Comparison of ENCODE assay signal across 14 mouse cellular contexts in genomic region chr8:107719656-107720055, GRCm38 (mm10).
DNase-seq lines count a peak whose midpoint lies in the region; ATAC-seq and TF ChIP-seq lines count a peak whose summit lies in the region.
"Had no signal": no experiment of that assay in that cellular context is flagged by ENCODE, and none has a peak within 500 bp of the region (broad histone marks: within the 10 kb centered on the region; RNA-seq: fewer than 3 reads in every experiment).

No protein-coding gene starts in this region.

- ATAC-seq in lung, postnatal 0 days: no peak
- peak; percentile 47; the same call in 1 of the 2 replicates for ATAC-seq in common myeloid progenitor, adult 5-6 weeks (replicated peaks; ENCODE audit: low read depth, poor library complexity, severe bottlenecking)
- ATAC-seq: forebrain, embryonic 14.5 days had no signal

- intact Hi-C loops in heart, adult 2 months (cut with DNase I): no loop called here
- intact Hi-C loops in heart, postnatal 25 days (cut with DNase I): no loop called here

- no peak overlapping the region for H3K4me2 ChIP-seq in lung, postnatal 0 days (replicated peaks; ENCODE audit: low read depth, low read length)
- H3K4me2 ChIP-seq: heart, embryonic 13.5 days; hindbrain, embryonic 14.5 days; lung, embryonic 15.5 days; midbrain, embryonic 11.5 days had no signal

- no peak overlapping the region for H3K9ac ChIP-seq in heart, adult 2 months (ENCODE audit: low read depth, low read length)
- no peak overlapping the region for H3K9ac ChIP-seq in lung, postnatal 0 days (replicated peaks; ENCODE audit: low read depth)
- H3K9ac ChIP-seq: heart, embryonic 13.5 days; hindbrain, embryonic 14.5 days; lung, embryonic 15.5 days had no signal

- no peaks in the 10 kb centered on the region for H3K27me3 ChIP-seq in heart, adult 2 months (ENCODE audit: control insufficient read depth, insufficient read depth, low read length)
- H3K27me3 ChIP-seq in lung, postnatal 0 days (replicated peaks; ENCODE audit: insufficient read depth, low read length): no peaks in the 10 kb centered on the region
- H3K27me3 ChIP-seq: heart, embryonic 13.5 days; lung, embryonic 15.5 days had no signal

- TF ChIP-seq CTCF in heart, adult 2 months (IDR thresholded peaks at IDR 0.05): peak; percentile 25; the same call in 1 of the 2 replicates
- peak; percentile 41 for TF ChIP-seq CTCF in lung, postnatal 0 days (IDR thresholded peaks at IDR 0.05)
- TF ChIP-seq CTCF in lung, adult 2 months (IDR thresholded peaks at IDR 0.05; ENCODE audit: insufficient read depth, low read length): no peak

- no peak for TF ChIP-seq POLR2A in heart, adult 2 months (IDR thresholded peaks at IDR 0.05; ENCODE audit: insufficient read depth, low read depth, low read length)
- no peak for TF ChIP-seq POLR2A in lung, adult 2 months (IDR thresholded peaks at IDR 0.05; ENCODE audit: borderline replicate concordance, extremely low read depth, low read depth, low read length)

- WGBS in heart, adult 2 months: 62% methylated on average over 3 of the region's 3 CpGs
- WGBS in lung, postnatal 0 days: 59% methylated on average over 3 of the region's 3 CpGs
- WGBS in lung, adult 2 months: 62% methylated on average over 3 of the region's 3 CpGs

- no peaks in the 10 kb centered on the region for H3K9me3 ChIP-seq in lung, postnatal 0 days (ENCODE audit: low read length)
- H3K9me3 ChIP-seq: heart, embryonic 13.5 days; lung, embryonic 15.5 days had no signal

- no peak for TF ChIP-seq EP300 in heart, adult 2 months (IDR thresholded peaks at IDR 0.05; ENCODE audit: insufficient read depth, low read depth, low read length)
- TF ChIP-seq EP300 in lung, postnatal 0 days (IDR thresholded peaks at IDR 0.05): no peak

- H3K79me2 ChIP-seq in heart, adult 2 months (replicated peaks; ENCODE audit: control insufficient read depth, insufficient read depth, low read length): no peaks in the 10 kb centered on the region

- H3K36me3 ChIP-seq in heart, adult 2 months (ENCODE audit: control insufficient read depth, insufficient read depth, low read length): no peaks in the 10 kb centered on the region
- H3K36me3 ChIP-seq in lung, postnatal 0 days (ENCODE audit: insufficient read depth, low read length): no peaks in the 10 kb centered on the region
- H3K36me3 ChIP-seq: heart, embryonic 13.5 days; lung, embryonic 15.5 days had no signal

- H3K27ac ChIP-seq in heart, adult 2 months: no peak overlapping the region
- no peak overlapping the region for H3K27ac ChIP-seq in lung, postnatal 0 days (ENCODE audit: low read length)
- H3K27ac ChIP-seq: heart, embryonic 13.5 days; hindbrain, embryonic 14.5 days; lung, embryonic 15.5 days had no signal

- no peak for DNase-seq in heart, adult 2 months
- no peak for DNase-seq in heart, postnatal 25 days (ENCODE audit: low spot score)
- DNase-seq in lung, postnatal 0 days (ENCODE audit: low spot score): no peak
- DNase-seq in lung, adult 2 months: no peak
- DNase-seq in ES-CJ7 (ENCODE audit: low read depth, low spot score) (peak; percentile 62), MN1 (ENCODE audit: low spot score) (no peak)
- DNase-seq in kidney, postnatal 25 days: no peak
- DNase-seq: left cerebral cortex, postnatal 4 days had no signal

- no peaks in the 10 kb centered on the region for H3K4me1 ChIP-seq in heart, adult 2 months (ENCODE audit: control insufficient read depth, insufficient read depth, low read length)
- no peaks in the 10 kb centered on the region for H3K4me1 ChIP-seq in lung, postnatal 0 days (ENCODE audit: insufficient read depth, low read depth, low read length)
- no peaks in the 10 kb centered on the region for H3K4me1 ChIP-seq in lung, adult 2 months (ENCODE audit: control insufficient read depth, insufficient read depth, low read length)
- H3K4me1 ChIP-seq: heart, embryonic 13.5 days; lung, embryonic 15.5 days had no signal

- no peak overlapping the region for H3K4me3 ChIP-seq in heart, adult 2 months
- no peak overlapping the region for H3K4me3 ChIP-seq in lung, postnatal 0 days (ENCODE audit: low read depth, low read length)
- H3K4me3 ChIP-seq in lung, adult 2 months (replicated peaks; ENCODE audit: extremely low read depth, low read depth, low read length): no peak overlapping the region
- H3K4me3 ChIP-seq: heart, embryonic 13.5 days; lung, embryonic 15.5 days had no signal
